In the genomic region with DNA sequence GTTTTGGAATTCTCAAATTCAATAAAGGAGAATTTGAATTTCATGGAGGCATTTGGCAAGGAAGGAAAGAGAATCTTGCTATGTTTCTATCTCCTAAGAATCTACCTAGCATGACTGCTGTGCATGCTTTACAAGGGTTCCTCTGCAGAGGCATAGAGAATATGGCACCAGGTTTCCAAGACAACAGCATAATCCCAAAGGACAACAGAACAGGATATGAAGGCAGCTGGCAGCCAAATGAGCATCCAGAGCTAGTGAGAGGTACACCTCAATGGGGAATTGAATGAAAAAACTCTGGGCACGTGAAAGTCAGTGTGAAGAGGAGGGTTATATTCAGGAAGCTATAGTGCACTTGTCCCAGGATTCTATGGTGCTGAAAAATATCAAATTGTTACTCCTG, we compare ENCODE assay signal across 20 mouse cellular contexts.
DNase-seq lines count a peak whose midpoint lies in the region; ATAC-seq lines count a peak whose summit lies in the region.
"Had no signal": no experiment of that assay in that cellular context is flagged by ENCODE, and none has a peak within 500 bp of the region (broad histone marks: within the 10 kb centered on the region; RNA-seq: fewer than 3 reads in every experiment).

No protein-coding gene starts in this region.

- H3K27ac ChIP-seq in hindbrain, embryonic 14.5 days, result no peak overlapping the region
- no peak overlapping the region for H3K27ac ChIP-seq in hindbrain, embryonic 12.5 days
- H3K27ac ChIP-seq in intestine, embryonic 16.5 days (ENCODE audit: low read length), result no peak overlapping the region
- H3K27ac ChIP-seq: forebrain, embryonic 13.5 days; gastrocnemius, adult 2 months; heart, embryonic 10.5 days; limb, embryonic 15.5 days; liver, embryonic 15.5 days; macrophage; neural tube, embryonic 12.5 days had no signal

- no peaks in the 10 kb centered on the region for H3K4me1 ChIP-seq in hindbrain, embryonic 14.5 days (replicated peaks; ENCODE audit: control insufficient read depth, insufficient read depth, low read length)
- H3K4me1 ChIP-seq in hindbrain, embryonic 12.5 days, result 0 out of 2 replicates have a peak, but pooled peaks cover 2% of the 10 kb centered on the region
- no peaks in the 10 kb centered on the region for H3K4me1 ChIP-seq in intestine, embryonic 16.5 days (ENCODE audit: control insufficient read depth, insufficient read depth, low read length)
- H3K4me1 ChIP-seq: forebrain, embryonic 13.5 days; heart, embryonic 10.5 days; limb, embryonic 15.5 days; liver, embryonic 15.5 days; neural tube, embryonic 12.5 days had no signal

- H3K36me3 ChIP-seq in hindbrain, embryonic 14.5 days (replicated peaks; ENCODE audit: control insufficient read depth, insufficient read depth), result no peaks in the 10 kb centered on the region
- no peaks in the 10 kb centered on the region for H3K36me3 ChIP-seq in hindbrain, embryonic 12.5 days
- H3K36me3 ChIP-seq in intestine, embryonic 16.5 days (ENCODE audit: control insufficient read depth, insufficient read depth, low read length), result no peaks in the 10 kb centered on the region
- H3K36me3 ChIP-seq: heart, embryonic 10.5 days; limb, embryonic 15.5 days; liver, embryonic 15.5 days; neural tube, embryonic 12.5 days had no signal

- no peaks in the 10 kb centered on the region for H3K9me3 ChIP-seq in hindbrain, embryonic 14.5 days (ENCODE audit: control insufficient read depth, low read length)
- H3K9me3 ChIP-seq in hindbrain, embryonic 12.5 days (replicated peaks), result no peaks in the 10 kb centered on the region
- H3K9me3 ChIP-seq in intestine, embryonic 16.5 days (ENCODE audit: control insufficient read depth, low read length), result no peaks in the 10 kb centered on the region
- H3K9me3 ChIP-seq: forebrain, embryonic 13.5 days; heart, embryonic 10.5 days; limb, embryonic 15.5 days; liver, embryonic 15.5 days; neural tube, embryonic 12.5 days had no signal

- peak; percentile 21 for DNase-seq in embryo, embryonic 10 days (ENCODE audit: low spot score)
- DNase-seq in embryo, embryonic 9.5 days (ENCODE audit: extremely low spot score), result no peak
- peak; percentile 58 for DNase-seq in hindbrain, embryonic 14.5 days (ENCODE audit: low spot score)
- peak; percentile 31 to 35 for DNase-seq in right cerebral cortex, postnatal 10 days (ENCODE audit: low spot score in 2 of 2)
- DNase-seq in right cerebral cortex, adult 2 months (ENCODE audit: low spot score in 2 of 2), result no peak
- DNase-seq in urinary bladder, postnatal 36 days (ENCODE audit: low spot score in 2 of 2), result no peak
- DNase-seq: adrenal gland, adult 8-10 months; gastrocnemius, adult 2 months; kidney, adult 2 months; kidney, postnatal 10 days had no signal

- no peak overlapping the region for H3K9ac ChIP-seq in hindbrain, embryonic 14.5 days
- no peak overlapping the region for H3K9ac ChIP-seq in hindbrain, embryonic 12.5 days
- H3K9ac ChIP-seq in intestine, embryonic 16.5 days (ENCODE audit: low read depth, low read length), result no peak overlapping the region
- H3K9ac ChIP-seq: forebrain, embryonic 13.5 days; limb, embryonic 15.5 days; liver, embryonic 15.5 days; neural tube, embryonic 12.5 days had no signal

- H3K4me2 ChIP-seq in hindbrain, embryonic 14.5 days (replicated peaks), result no peak overlapping the region
- H3K4me2 ChIP-seq in hindbrain, embryonic 12.5 days (replicated peaks), result no peak overlapping the region
- H3K4me2 ChIP-seq in intestine, embryonic 16.5 days (ENCODE audit: low read depth, low read length), result no peak overlapping the region
- H3K4me2 ChIP-seq: forebrain, embryonic 13.5 days; limb, embryonic 15.5 days; liver, embryonic 15.5 days; neural tube, embryonic 12.5 days had no signal

- no peak overlapping the region for H3K4me3 ChIP-seq in hindbrain, embryonic 14.5 days (replicated peaks; ENCODE audit: low read length)
- no peak overlapping the region for H3K4me3 ChIP-seq in hindbrain, embryonic 12.5 days
- H3K4me3 ChIP-seq in intestine, embryonic 16.5 days (ENCODE audit: low read length), result no peak overlapping the region
- H3K4me3 ChIP-seq: erythroblast, embryonic 14.5 days; forebrain, embryonic 13.5 days; gastrocnemius, adult 2 months; heart, embryonic 10.5 days; limb, embryonic 15.5 days; liver, embryonic 15.5 days; neural tube, embryonic 12.5 days had no signal

- WGBS in hindbrain, embryonic 14.5 days, result 33% methylated on average over 1 of the region's 1 CpGs
- WGBS in hindbrain, embryonic 12.5 days, result 38% methylated on average over 1 of the region's 1 CpGs
- 46% methylated on average over 1 of the region's 1 CpGs for WGBS in intestine, embryonic 16.5 days

- H3K27me3 ChIP-seq in hindbrain, embryonic 14.5 days (ENCODE audit: control insufficient read depth, insufficient read depth, low read length), result no peaks in the 10 kb centered on the region
- H3K27me3 ChIP-seq in hindbrain, embryonic 12.5 days, result no peaks in the 10 kb centered on the region
- no peaks in the 10 kb centered on the region for H3K27me3 ChIP-seq in intestine, embryonic 16.5 days (replicated peaks; ENCODE audit: control insufficient read depth, insufficient read depth, low read length)
- H3K27me3 ChIP-seq: forebrain, embryonic 13.5 days; limb, embryonic 15.5 days; liver, embryonic 15.5 days; neural tube, embryonic 12.5 days; Patski had no signal

- peak; percentile 57; the same call in 1 of the 2 replicates for ATAC-seq in hindbrain, embryonic 14.5 days (ENCODE audit: low FRiP score)
- no peak for ATAC-seq in hindbrain, embryonic 12.5 days (ENCODE audit: low FRiP score)
- no peak for ATAC-seq in intestine, embryonic 16.5 days
- ATAC-seq: forebrain, embryonic 13.5 days; Patski had no signal

Comparison
In these comparisons a context has a peak if more than half of its experiments do, and no peak if none do; other contexts are left out.
1. DNase-seq: peak in embryo, embryonic 10 days (single experiment), hindbrain, embryonic 14.5 days (single experiment) and right cerebral cortex, postnatal 10 days (2 of 2); none in embryo, embryonic 9.5 days (single experiment), right cerebral cortex, adult 2 months (0 of 2) and urinary bladder, postnatal 36 days (0 of 2).